Mouse (Mus musculus) embryonic facial prominence, embryonic 12.5 days (tissue): ENCODE data around the gene Slc5a10. TPM values are rescaled to one million over a fixed set of nuclear protein-coding genes. Genes with fewer than 3 reads are reported as not detected.
"Not testable (repeated sequence)": the region's sequence is repeated elsewhere in the genome, so short reads cannot be mapped to it uniquely, and the experiment has no call there.

Experiments
- ATAC-seq: fragments of 200-750 bp; cut with Nextera tagmentation; 2 replicates; pipeline ENCODE4 v1.8.0; 2017; ENCODE audit not compliant: insufficient number of reproducible peaks, insufficient read depth, low FRiP score, low TSS enrichment
- H3K27ac ChIP-seq: fragments of 300-500 bp; sonication (generic); 2 replicates; pipeline ENCODE4 v1.5.1; 2016; ENCODE audit warnings: mild to moderate bottlenecking
- H3K27me3 ChIP-seq: fragments of 300-500 bp; sonication (generic); 2 replicates; pipeline ENCODE4 v1.6.1; 2016; ENCODE audit warnings: mild to moderate bottlenecking, moderate library complexity
- H3K36me3 ChIP-seq: fragments of 300-500 bp; sonication (generic); 2 replicates; pipeline ENCODE4 v1.6.1; 2016; ENCODE audit warnings: mild to moderate bottlenecking
- H3K4me1 ChIP-seq: fragments of 300-500 bp; sonication (generic); 2 replicates; pipeline ENCODE4 v1.6.1; 2016
- H3K4me2 ChIP-seq: fragments of 300-500 bp; sonication (generic); replicated peaks from 2 replicates; pipeline ENCODE4 v1.6.1; 2016; ENCODE audit warnings: mild to moderate bottlenecking, moderate library complexity
- H3K4me3 ChIP-seq: fragments of 300-500 bp; sonication (generic); 2 replicates; pipeline ENCODE4 v1.5.1; 2016; ENCODE audit warnings: mild to moderate bottlenecking
- H3K9ac ChIP-seq: fragments of 300-500 bp; sonication (generic); 2 replicates; pipeline ENCODE4 v1.6.1; 2016; ENCODE audit warnings: mild to moderate bottlenecking, moderate library complexity
- H3K9me3 ChIP-seq: fragments of 300-500 bp; sonication (generic); 2 replicates; pipeline ENCODE4 v1.6.1; 2016; ENCODE audit warnings: mild to moderate bottlenecking, moderate library complexity
- WGBS: fragments of 180-500 bp; shearing (Covaris S2); methylation state at CpG from one replicate; pipeline ENCODE4 v1.1.7; 2016; 5-methylcytosine and 5-hydroxymethylcytosine counted together
- polyA plus RNA-seq: library from polyadenylated mRNA; unstranded; fragments of >200 nt; fragmentation: Nextera tagmentation; extraction: Ambion mirVana; gene quantifications from 2 replicates; pipeline ENCODE4 v1.2.1, GENCODE M21; 2016

Slc5a10 gene
- polyA plus RNA-seq, 1 experiment from 2014 or later, result 0.09 TPM

DNA sequence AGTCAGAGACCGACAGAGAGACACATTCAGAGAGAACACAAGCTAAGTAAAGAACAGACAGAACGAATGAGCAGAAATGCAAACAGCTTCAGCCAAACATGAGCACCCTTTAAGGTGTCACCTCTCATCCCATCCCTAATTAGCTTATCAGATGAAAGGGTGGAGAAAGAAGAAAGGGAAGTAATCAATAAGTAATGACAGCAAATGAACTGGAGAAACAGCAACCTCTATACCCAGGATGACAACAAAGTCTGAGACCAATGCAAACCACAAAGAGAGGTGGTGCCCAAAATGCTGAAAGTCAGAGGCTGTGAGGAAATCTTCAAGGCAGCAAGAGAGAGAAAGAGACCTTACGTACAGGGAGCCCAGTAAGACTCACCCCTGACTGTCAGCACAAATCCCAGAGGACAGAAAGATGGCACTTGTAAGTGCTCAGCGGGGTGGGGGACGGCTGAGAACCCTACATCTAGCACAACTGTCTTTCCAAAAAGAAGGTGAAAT is 75.2 kb downstream of the Slc5a10 start:
- no peak overlapping the region for H3K4me2 ChIP-seq
- H3K36me3 ChIP-seq, result no peaks in the 10 kb centered on the region
- H3K4me1 ChIP-seq, result no peaks in the 10 kb centered on the region
- no peak overlapping the region for H3K9ac ChIP-seq
- WGBS, result 80% methylated on average over 5 of the region's 5 CpGs
- H3K9me3 ChIP-seq, result no peaks in the 10 kb centered on the region
- H3K27me3 ChIP-seq, result 0 out of 2 replicates have a peak, but pooled peaks cover 3% of the 10 kb centered on the region
- no peak for ATAC-seq
- no peak overlapping the region for H3K27ac ChIP-seq
- H3K4me3 ChIP-seq, result no peak overlapping the region

- ATAC-seq, result no peak
- H3K27ac ChIP-seq, result no peak overlapping the region
Measured at GRCm38 (mm10) chr11:61644576-61645326, 75.9 kb downstream of the Slc5a10 start.

DNA sequence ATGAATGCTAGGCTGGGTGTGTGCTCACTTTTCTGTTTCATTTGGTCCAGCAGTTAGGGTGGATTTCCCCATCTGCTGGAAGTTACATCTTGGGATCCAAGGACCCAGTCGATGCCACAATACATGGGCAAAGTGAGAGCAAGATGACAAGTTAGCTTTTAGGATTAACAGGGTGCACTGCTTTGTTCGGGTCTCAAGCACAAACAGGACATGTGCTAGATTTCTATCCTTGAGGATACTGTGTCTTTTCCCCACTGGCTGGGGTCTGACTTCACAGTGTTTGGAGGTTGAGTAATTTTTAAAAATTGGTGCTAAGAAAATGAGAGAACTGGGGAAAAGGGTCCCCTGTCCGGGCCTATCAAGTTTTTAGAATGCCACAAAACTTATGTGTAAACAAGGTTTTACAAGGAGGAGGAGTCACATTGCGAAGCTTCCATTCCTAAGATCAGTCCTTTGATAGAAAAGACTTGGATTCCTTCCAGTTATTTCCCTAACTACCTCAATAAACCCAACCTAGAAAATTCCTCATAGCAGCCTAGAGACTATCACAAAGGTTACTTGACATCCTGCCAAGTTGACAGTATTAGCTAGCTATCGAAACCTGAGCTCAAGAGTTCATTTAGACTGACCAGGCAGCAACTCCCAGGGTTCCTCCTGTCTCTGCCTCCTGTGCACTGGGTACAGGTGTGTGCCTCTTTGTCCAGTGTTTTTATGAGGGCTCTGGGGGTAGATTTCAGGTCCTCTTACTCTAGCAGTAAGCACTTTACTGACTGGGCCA is 77.3 kb downstream of the Slc5a10 start:
- no peak for ATAC-seq
- 0 out of 2 replicates have a peak, but pooled peaks cover 3% of the 10 kb centered on the region for H3K27me3 ChIP-seq
- H3K4me3 ChIP-seq, result no peak overlapping the region
- H3K9ac ChIP-seq, result no peak overlapping the region
- H3K36me3 ChIP-seq, result no peaks in the 10 kb centered on the region
- 78% methylated on average over 5 of the region's 5 CpGs for WGBS
- H3K4me1 ChIP-seq, result no peaks in the 10 kb centered on the region
- H3K9me3 ChIP-seq, result no peaks in the 10 kb centered on the region
- no peak overlapping the region for H3K4me2 ChIP-seq
- H3K27ac ChIP-seq, result no peak overlapping the region

More at GRCm38 (mm10) chr11:61644576-61645326, 75.9 kb downstream of the Slc5a10 start:
- Histone ChIP-seq H3K9ac (no peak overlapping the region), H3K9me3 (no peaks in the 10 kb centered on the region), H3K4me1 (no peaks in the 10 kb centered on the region), H3K4me3 (no peak overlapping the region), H3K4me2 (no peak overlapping the region), H3K27me3 (0 out of 2 replicates have a peak, but pooled peaks cover 3% of the 10 kb centered on the region), H3K36me3 (no peaks in the 10 kb centered on the region)
- 73% methylated on average over 11 of the region's 11 CpGs for WGBS

GRCm38 (mm10) chr11:61642106-61642505 is 78.5 kb downstream of the Slc5a10 start:
- H3K27ac ChIP-seq, result no peak overlapping the region
- WGBS, result 81% methylated on average over 7 of the region's 7 CpGs
- no peak for ATAC-seq

DNA sequence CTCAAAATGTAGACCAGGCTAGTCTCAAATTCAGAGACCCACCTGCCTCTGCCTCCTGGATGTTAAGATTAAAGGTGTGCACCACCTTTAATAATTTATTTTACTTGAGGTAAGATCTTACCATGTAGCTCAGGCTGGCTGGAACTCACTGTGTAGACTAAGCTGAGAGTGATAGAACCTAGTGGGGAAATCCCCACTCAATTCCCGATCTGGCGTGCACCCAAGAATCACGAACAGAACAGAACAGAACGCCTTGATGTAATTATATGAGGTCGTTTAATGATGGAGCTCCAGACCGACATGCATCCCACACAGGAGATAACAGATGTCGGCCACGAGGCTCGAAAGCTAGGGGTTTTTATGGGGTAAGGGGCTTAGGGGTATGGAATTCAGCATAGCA is 80.0 kb downstream of the Slc5a10 start:
- not testable (repeated sequence) for H3K9ac ChIP-seq, H3K4me1 ChIP-seq, H3K36me3 ChIP-seq, H3K27me3 ChIP-seq, H3K4me2 ChIP-seq, ATAC-seq, H3K9me3 ChIP-seq, H3K27ac ChIP-seq, H3K4me3 ChIP-seq
- 64% methylated on average over 9 of the region's 9 CpGs for WGBS

More at GRCm38 (mm10) chr11:61642106-61642505, 78.5 kb downstream of the Slc5a10 start:
- Histone ChIP-seq H3K27me3 (no peaks in the 10 kb centered on the region), H3K9me3 (no peaks in the 10 kb centered on the region), H3K9ac (no peak overlapping the region), H3K4me3 (no peak overlapping the region), H3K4me2 (no peak overlapping the region), H3K4me1 (no peaks in the 10 kb centered on the region), H3K36me3 (no peaks in the 10 kb centered on the region)

DNA sequence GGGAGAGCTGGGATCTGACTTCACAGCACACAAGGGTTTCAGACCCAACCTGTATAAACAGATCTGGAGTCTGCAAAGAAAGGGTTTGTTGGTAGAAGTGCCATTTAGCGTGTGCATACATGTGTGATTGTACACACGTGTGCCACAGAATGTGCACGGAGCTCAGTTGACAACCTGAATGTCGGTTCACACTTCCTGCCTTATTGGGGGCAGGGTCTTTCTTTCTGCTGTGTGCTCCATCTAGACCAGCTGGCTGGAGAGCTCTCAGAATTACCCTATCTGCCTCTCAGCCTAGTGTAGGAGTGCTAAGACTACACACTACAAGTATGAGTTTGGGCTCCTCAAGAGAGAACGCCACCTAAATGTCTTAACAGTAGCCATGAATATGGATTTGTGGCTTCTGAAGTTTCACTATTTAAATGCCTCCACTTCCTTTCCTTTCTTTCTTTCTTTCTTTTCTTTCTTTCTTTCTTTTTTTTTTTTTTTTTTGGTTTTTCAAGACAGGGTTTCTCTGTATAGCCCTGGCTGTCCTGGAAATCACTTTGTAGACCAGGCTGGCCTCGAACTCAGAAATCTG is 80.9 kb downstream of the Slc5a10 start:
- ATAC-seq, result no peak
- no peaks in the 10 kb centered on the region for H3K27me3 ChIP-seq
- WGBS, result 87% methylated on average over 6 of the region's 6 CpGs
- H3K9ac ChIP-seq, result no peak overlapping the region
- H3K4me3 ChIP-seq, result no peak overlapping the region
- no peak overlapping the region for H3K27ac ChIP-seq
- H3K36me3 ChIP-seq, result no peaks in the 10 kb centered on the region
- H3K4me1 ChIP-seq, result no peaks in the 10 kb centered on the region
- H3K4me2 ChIP-seq, result no peak overlapping the region
- no peaks in the 10 kb centered on the region for H3K9me3 ChIP-seq

- WGBS, result 81% methylated on average over 12 of the region's 12 CpGs
- H3K36me3 ChIP-seq, result no peaks in the 10 kb centered on the region
Measured at GRCm38 (mm10) chr11:61638764-61639536, 81.7 kb downstream of the Slc5a10 start.

DNA sequence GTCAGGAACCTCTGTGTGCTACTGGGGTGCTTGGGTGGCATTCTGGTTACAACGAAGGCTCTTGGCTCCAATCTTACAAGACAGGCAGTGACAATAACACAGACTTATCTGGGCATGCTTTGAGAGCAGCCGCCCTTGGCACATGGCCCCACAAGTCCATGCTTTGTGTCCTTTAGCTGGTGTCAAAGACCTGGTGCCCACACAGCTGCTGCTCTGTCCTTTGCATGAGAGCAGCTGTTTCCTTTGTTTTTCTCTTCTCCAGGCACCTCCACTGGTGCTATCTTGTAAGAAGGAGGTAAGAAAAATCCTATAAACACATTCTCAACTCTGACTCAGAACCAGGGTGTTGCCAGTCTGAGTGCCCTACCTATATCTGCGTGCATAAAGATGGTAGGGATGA is 82.8 kb downstream of the Slc5a10 start:
- ATAC-seq, result no peak
- Histone ChIP-seq H3K4me3 (no peak overlapping the region), H3K9ac (no peak overlapping the region), H3K27me3 (no peaks in the 10 kb centered on the region), H3K36me3 (no peaks in the 10 kb centered on the region), H3K27ac (no peak overlapping the region), H3K4me2 (no peak overlapping the region), H3K9me3 (no peaks in the 10 kb centered on the region), H3K4me1 (no peaks in the 10 kb centered on the region)
- 89% methylated on average over 3 of the region's 3 CpGs for WGBS

More at GRCm38 (mm10) chr11:61638764-61639536, 81.7 kb downstream of the Slc5a10 start:
- no peaks in the 10 kb centered on the region for H3K4me1 ChIP-seq
- H3K9ac ChIP-seq, result no peak overlapping the region
- H3K27me3 ChIP-seq, result no peaks in the 10 kb centered on the region
- no peak for ATAC-seq
- no peaks in the 10 kb centered on the region for H3K9me3 ChIP-seq
- no peak overlapping the region for H3K4me3 ChIP-seq
- H3K4me2 ChIP-seq, result no peak overlapping the region
- H3K27ac ChIP-seq, result no peak overlapping the region

- Histone ChIP-seq H3K9me3 (no peaks in the 10 kb centered on the region), H3K4me3 (no peak overlapping the region), H3K27ac (no peak overlapping the region), H3K4me1 (no peaks in the 10 kb centered on the region), H3K9ac (no peak overlapping the region), H3K4me2 (no peak overlapping the region), H3K27me3 (no peaks in the 10 kb centered on the region), H3K36me3 (no peaks in the 10 kb centered on the region)
- 47% methylated on average over 1 of the region's 1 CpGs for WGBS
- ATAC-seq, result no peak
Measured at GRCm38 (mm10) chr11:61637413-61637812, 83.2 kb downstream of the Slc5a10 start.

DNA sequence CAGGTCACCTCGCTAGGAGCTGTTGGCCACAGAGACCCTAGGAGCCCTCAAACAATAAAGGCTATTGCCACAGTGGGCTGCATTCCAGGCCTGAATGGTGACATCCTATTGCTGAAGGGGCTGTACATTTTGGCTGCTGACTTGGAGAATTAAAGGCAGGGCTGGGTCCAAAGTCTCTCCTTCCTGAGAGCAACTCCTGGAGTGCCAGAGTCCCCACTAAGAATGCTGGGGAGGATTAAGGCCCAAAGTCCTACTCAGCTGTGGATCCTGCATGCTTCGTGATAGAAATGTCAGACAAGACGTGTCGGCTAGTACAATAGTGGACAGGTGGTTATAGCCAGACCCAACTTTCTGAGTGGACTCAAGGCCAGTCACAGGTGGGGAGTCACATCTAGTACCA is 84.3 kb downstream of the Slc5a10 start:
- H3K9ac ChIP-seq, H3K36me3 ChIP-seq, H3K4me1 ChIP-seq, H3K9me3 ChIP-seq, H3K27ac ChIP-seq, ATAC-seq, H3K27me3 ChIP-seq, H3K4me2 ChIP-seq, H3K4me3 ChIP-seq: not testable (repeated sequence)
- WGBS, result 94% methylated on average over 3 of the region's 4 CpGs

GRCm38 (mm10) chr11:61629621-61630020 is 91.0 kb downstream of the Slc5a10 start:
- 56% methylated on average over 3 of the region's 3 CpGs for WGBS
- no peak for ATAC-seq
- no peaks in the 10 kb centered on the region for H3K27me3 ChIP-seq
- H3K36me3 ChIP-seq, result no peaks in the 10 kb centered on the region
- H3K27ac ChIP-seq, result no peak overlapping the region
- no peaks in the 10 kb centered on the region for H3K9me3 ChIP-seq
- H3K9ac ChIP-seq, result no peak overlapping the region
- H3K4me2 ChIP-seq, result no peak overlapping the region
- no peaks in the 10 kb centered on the region for H3K4me1 ChIP-seq
- no peak overlapping the region for H3K4me3 ChIP-seq
